Mouse (Mus musculus) C3H10T1/2 (cell line): ENCODE measurements around the gene Scgb2a2. TPM values are rescaled to one million over a fixed set of nuclear protein-coding genes. Genes with fewer than 3 reads are reported as not detected.

Experiments
- polyA plus RNA-seq, 2 experiments: library from polyadenylated mRNA; unstranded; fragments of >200 nt; fragmentation: generic; extraction: Trizol; gene quantifications; one replicate each; pipeline ENCODE4 v1.2.1; 2012; ENCODE audit warnings: missing spikeins in 2 of 2

The Scgb2a2 gene
- polyA plus RNA-seq, result not detected

DNA sequence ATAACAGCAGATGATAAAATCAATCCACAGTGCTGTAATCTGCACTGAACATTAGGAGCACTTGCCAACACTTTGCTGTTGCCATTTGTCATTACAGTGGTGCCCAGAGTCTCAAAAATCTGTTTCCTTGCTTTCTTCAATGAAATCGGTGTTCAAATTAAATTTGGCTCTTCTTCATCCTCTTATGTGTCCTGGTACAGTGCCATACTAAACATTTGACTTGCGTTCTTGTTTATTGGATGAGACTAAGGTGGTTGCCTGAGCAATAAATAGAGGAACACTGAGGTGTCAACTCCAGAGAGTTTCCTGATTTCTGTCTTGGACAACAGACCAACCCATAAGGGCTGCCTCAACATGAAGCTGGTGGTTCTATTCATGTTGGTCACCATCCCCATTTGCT, at the start of gene Scgb2a2:
Gene Scgb2a2 (plus strand): TSS at position 301 of the 400 bp plus-strand sequence.

DNA sequence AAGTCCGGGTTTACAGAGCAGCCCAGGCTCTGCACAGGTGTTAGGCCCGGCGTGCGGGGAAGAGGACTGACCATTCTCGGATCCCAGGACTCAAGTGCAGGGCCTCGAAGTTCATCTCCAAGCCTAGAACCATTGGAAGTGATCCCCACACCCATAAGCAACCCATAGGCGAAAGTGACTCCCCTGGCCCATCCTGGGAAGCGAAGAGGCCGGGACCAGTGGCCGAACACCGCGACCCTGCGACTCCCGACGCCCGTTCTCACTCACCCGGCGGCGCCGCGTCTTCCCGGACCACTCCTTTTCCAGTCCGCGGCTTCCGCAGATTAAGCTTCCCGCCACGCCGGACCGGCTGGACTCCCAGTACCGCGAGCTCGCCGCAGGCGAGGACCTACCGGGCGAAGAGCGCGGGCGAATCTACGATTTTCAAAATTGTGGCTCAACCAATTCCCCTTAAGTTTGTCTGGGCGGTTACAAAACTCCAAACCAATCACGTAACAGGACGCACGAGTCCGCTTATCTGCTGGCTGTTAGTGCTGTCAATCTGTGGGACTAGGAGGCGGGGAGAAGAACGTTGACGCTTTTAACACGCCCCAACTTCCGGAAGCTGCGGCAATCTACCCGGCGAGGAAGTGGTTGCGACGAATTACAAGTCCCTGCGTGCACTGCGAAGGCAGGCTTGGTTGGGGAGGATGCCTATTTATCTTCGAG, 51.9 kb downstream of the Scgb2a2 start, which contains the start of gene Incenp:
Gene Incenp (minus strand): TSS at position 480 of the 708 bp plus-strand sequence.

Other genes starting within 250 kb of the Scgb2a2 start
- 10 to 100 TPM; 80.6 to 94.5 TPM for gene Incenp, start 52.0 kb downstream of the Scgb2a2 start, polyA plus RNA-seq
- gene Fth1, start 133.0 kb downstream of the Scgb2a2 start, polyA plus RNA-seq, result 1,000 to 10,000 TPM; 7,725 to 8,931 TPM
- under 1 TPM in 1 of 2 experiments, not detected in 1; 0.05 TPM for gene Best1, start 154.1 kb downstream of the Scgb2a2 start, polyA plus RNA-seq
- gene Rab3il1, start 154.1 kb downstream of the Scgb2a2 start, polyA plus RNA-seq, result 10 to 100 TPM in 1 of 2 experiments, 1 to 10 TPM in 1; 3.3 to 37.4 TPM
- gene Fads3, start 194.0 kb downstream of the Scgb2a2 start, polyA plus RNA-seq, result 100 to 1,000 TPM in 1 of 2 experiments, 10 to 100 TPM in 1; 78.0 to 135 TPM